Mouse (Mus musculus): ENCODE measurements at regions not wholly inside any gene's neighbourhood (a gene's known extent, or its start where the extent isn't known, plus 50 kb on each side); places are given as distances from the start of the nearest gene placed in this dataset.

GRCm38 (mm10) chr6:51289067-51289725 is 143.3 kb upstream of the Nfe2l3 start:
- peaks cover 0 to 9% of the 10 kb centered on the region in 2 experiments for H3K36me3 ChIP-seq (replicated peaks in 1 of 2; ENCODE audit: control insufficient read depth in 1 of 2, insufficient read depth in 1 of 2, low read length in 1 of 2)
- DNase-seq (ENCODE audit: extremely low read depth): no peak
- H3K27ac ChIP-seq (ENCODE audit: insufficient read depth, low read depth): peak overlapping the region; percentile 99; the same call in 1 of the 2 replicates
- peak overlapping the region; percentile 63; the same call in 1 of the 2 replicates for H3K9ac ChIP-seq (ENCODE audit: insufficient read depth, low read depth)
- H3K27me3 ChIP-seq (replicated peaks): no peaks in the 10 kb centered on the region
- TF ChIP-seq TCF12 (IDR thresholded peaks at IDR 0.05; ENCODE audit: low read depth, low read length) (no peak), CHD1 (IDR thresholded peaks at IDR 0.05; ENCODE audit: low read depth, low read length) (no peak), CHD2 (IDR thresholded peaks at IDR 0.05; ENCODE audit: low read length) (no peak), MYC (IDR thresholded peaks at IDR 0.05; ENCODE audit: low read depth, low read length) (0 out of 2 replicates have a peak, but pooled peaks have one; percentile 15), TBP (conservative IDR thresholded peaks at IDR 0.05; ENCODE audit: low read depth, low read length) (peak; percentile 64; the same call in 1 of the 2 replicates), CTCF (conservative IDR thresholded peaks at IDR 0.05 in 1 of 2, IDR thresholded peaks at IDR 0.05 in 1 of 2; ENCODE audit: low read depth in 2 of 2, low read length in 2 of 2) (no peak), NRF1 (IDR thresholded peaks at IDR 0.05; ENCODE audit: low read depth, low read length) (no peak)
- in situ Hi-C loops (cut with MboI; ENCODE audit: low pct_ligation_motif_present, low pct_unique_long_range_greater_than_20kb, low sequenced_read_pairs) (no loop called here), dilution Hi-C loops (cut with MboI; ENCODE audit: extremely low pct_ligation_motif_present, extremely low pct_unique_long_range_greater_than_20kb, low sequenced_read_pairs) (no loop called here)
- H3K9me3 ChIP-seq (replicated peaks; ENCODE audit: low read length): no peaks in the 10 kb centered on the region
- peaks cover 26 to 65% of the 10 kb centered on the region in 2 experiments for H3K4me1 ChIP-seq (ENCODE audit: control insufficient read depth in 1 of 2, insufficient read depth in 2 of 2)
- peak overlapping the region in 1 of 3 experiments; percentile 11 for H3K4me3 ChIP-seq (replicated peaks in 1 of 3; ENCODE audit: low read depth in 2 of 3, low read length in 2 of 3, poor library complexity in 1 of 3)
- H3K4me2 ChIP-seq (ENCODE audit: insufficient read depth, low read depth, poor library complexity, severe bottlenecking): peak overlapping the region; percentile 84; the same call in 1 of the 2 replicates
- H3K79me2 ChIP-seq (replicated peaks; ENCODE audit: control insufficient read depth, extremely low read depth, insufficient read depth, poor library complexity, severe bottlenecking): no peaks in the 10 kb centered on the region

GRCm38 (mm10) chr6:51300694-51301417 is 131.6 kb upstream of the Nfe2l3 start:
- dilution Hi-C loops (cut with MboI; ENCODE audit: extremely low pct_ligation_motif_present, extremely low pct_unique_long_range_greater_than_20kb, low sequenced_read_pairs): no loop called here
- peaks cover 11% of the 10 kb centered on the region for H3K9me3 ChIP-seq (replicated peaks; ENCODE audit: low read length)
- no peak overlapping the region for H3K4me3 ChIP-seq (replicated peaks in 1 of 3; ENCODE audit: low read depth in 2 of 3, low read length in 2 of 3, poor library complexity in 1 of 3)
- no peak overlapping the region for H3K27ac ChIP-seq (ENCODE audit: insufficient read depth, low read depth)
- peaks cover 0 to under 1% of the 10 kb centered on the region in 2 experiments; a peak in 1 of 4 replicates for H3K4me1 ChIP-seq (ENCODE audit: control insufficient read depth in 1 of 2, insufficient read depth in 2 of 2)
- TF ChIP-seq IRF4 (IDR thresholded peaks at IDR 0.05; ENCODE audit: low read depth, low read length): peak; percentile 39; the same call in 1 of the 2 replicates
- TF ChIP-seq MAFK (IDR thresholded peaks at IDR 0.05; ENCODE audit: insufficient replicate concordance, low read length): 0 out of 2 replicates have a peak, but pooled peaks have one; percentile 18
- TF ChIP-seq TBP (conservative IDR thresholded peaks at IDR 0.05; ENCODE audit: low read depth, low read length): no peak
- peak; percentile 45; the same call in 1 of the 2 replicates for TF ChIP-seq MXI1 (IDR thresholded peaks at IDR 0.05; ENCODE audit: low read depth, low read length)
- peak; percentile 60; the same call in 1 of the 2 replicates for TF ChIP-seq MAX (IDR thresholded peaks at IDR 0.05; ENCODE audit: low read length)
- TF ChIP-seq NELFE (IDR thresholded peaks at IDR 0.05; ENCODE audit: low read depth, low read length): no peak
- peak; percentile 47; the same call in 1 of the 2 replicates for TF ChIP-seq MYC (IDR thresholded peaks at IDR 0.05; ENCODE audit: low read depth, low read length)
- TF ChIP-seq BHLHE40 (IDR thresholded peaks at IDR 0.05; ENCODE audit: low read depth, low read length): peak; percentile 81
- TF ChIP-seq EP300 (IDR thresholded peaks at IDR 0.05; ENCODE audit: low read length): peak; percentile 44; the same call in 1 of the 2 replicates
- in situ Hi-C loops (cut with MboI; ENCODE audit: low pct_ligation_motif_present, low pct_unique_long_range_greater_than_20kb, low sequenced_read_pairs): no loop called here
- H3K36me3 ChIP-seq (replicated peaks in 1 of 2; ENCODE audit: control insufficient read depth in 1 of 2, insufficient read depth in 1 of 2, low read length in 1 of 2): no peaks in the 10 kb centered on the region
- H3K79me2 ChIP-seq (replicated peaks; ENCODE audit: control insufficient read depth, extremely low read depth, insufficient read depth, poor library complexity, severe bottlenecking): no peaks in the 10 kb centered on the region
- no peaks in the 10 kb centered on the region for H3K27me3 ChIP-seq (replicated peaks)
- DNase-seq (ENCODE audit: extremely low read depth): no peak
- no peak overlapping the region for H3K9ac ChIP-seq (ENCODE audit: insufficient read depth, low read depth)
- H3K4me2 ChIP-seq (ENCODE audit: insufficient read depth, low read depth, poor library complexity, severe bottlenecking): no peak overlapping the region
